Mouse (Mus musculus): Measurements from ENCODE around the gene Sema3e. TPM values are rescaled to one million over a fixed set of nuclear protein-coding genes. Genes with fewer than 3 reads are reported as not detected.

Gene Sema3e
- polyA plus RNA-seq, 2 experiments = 0.02 to 0.09 TPM

DNA sequence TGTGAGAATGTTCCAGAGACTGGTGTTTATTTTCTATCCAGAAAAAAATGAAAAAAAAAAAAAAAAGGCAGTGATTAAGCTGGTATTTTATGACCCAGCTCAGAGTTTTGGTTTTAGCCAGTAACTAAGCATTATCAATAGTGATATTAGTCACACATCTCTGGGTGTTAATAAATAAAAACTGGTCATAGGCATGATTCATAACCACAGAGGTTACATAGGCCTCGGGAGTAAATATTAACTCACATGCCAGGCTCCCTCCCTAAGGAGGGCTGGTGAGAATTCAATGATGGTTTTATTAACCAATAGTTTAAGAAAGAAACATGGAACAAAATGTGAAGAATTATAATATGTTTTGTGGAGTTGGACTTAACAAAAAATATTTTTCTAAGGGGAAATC is 5.7 kb downstream of the Sema3e start:
- H3K27ac ChIP-seq = no peak overlapping the region
- H3K9ac ChIP-seq (replicated peaks) = no peak overlapping the region
- no peak for TF ChIP-seq EP300 (IDR thresholded peaks at IDR 0.05; ENCODE audit: low read depth)
- TF ChIP-seq CTCF (IDR thresholded peaks at IDR 0.05; ENCODE audit: low read depth) = no peak
- H3K27me3 ChIP-seq (ENCODE audit: control insufficient read depth, insufficient read depth, low read length) = peaks cover under 1% of the 10 kb centered on the region
- H3K4me3 ChIP-seq (ENCODE audit: insufficient read depth in 1 of 2, low read depth in 2 of 2, low read length in 2 of 2) = no peak overlapping the region
- no peak for DNase-seq (ENCODE audit: low read depth in 3 of 3, low spot score in 3 of 3)
- no peaks in the 10 kb centered on the region for H3K4me1 ChIP-seq (replicated peaks; ENCODE audit: control insufficient read depth in 2 of 2, insufficient read depth in 2 of 2, low read length in 1 of 2)
- ATAC-seq (ENCODE audit: insufficient read depth) = no peak
- no peak overlapping the region for H3K4me2 ChIP-seq (ENCODE audit: low read depth)
- H3K9me3 ChIP-seq (ENCODE audit: control insufficient read depth, low read length) = no peaks in the 10 kb centered on the region
- 59% methylated on average over 1 of the region's 1 CpGs for WGBS (ENCODE audit: insufficient replicate concordance)
- no peaks in the 10 kb centered on the region for H3K36me3 ChIP-seq (replicated peaks; ENCODE audit: control insufficient read depth, insufficient read depth, low read depth)

- TF ChIP-seq CTCF (IDR thresholded peaks at IDR 0.05; ENCODE audit: low read depth) = no peak
- Histone ChIP-seq H3K4me2 (ENCODE audit: low read depth) (no peak overlapping the region), H3K27ac (no peak overlapping the region), H3K36me3 (replicated peaks; ENCODE audit: control insufficient read depth, insufficient read depth, low read depth) (no peaks in the 10 kb centered on the region), H3K27me3 (ENCODE audit: control insufficient read depth, insufficient read depth, low read length) (no peaks in the 10 kb centered on the region), H3K4me3 (ENCODE audit: insufficient read depth in 1 of 2, low read depth in 2 of 2, low read length in 2 of 2) (no peak overlapping the region), H3K4me1 (replicated peaks; ENCODE audit: control insufficient read depth in 2 of 2, insufficient read depth in 2 of 2, low read length in 1 of 2) (no peaks in the 10 kb centered on the region), H3K9me3 (ENCODE audit: control insufficient read depth, low read length) (no peaks in the 10 kb centered on the region), H3K9ac (replicated peaks) (no peak overlapping the region)
- no peak for ATAC-seq (ENCODE audit: insufficient read depth)
- WGBS (ENCODE audit: insufficient replicate concordance) = 24% methylated on average over 4 of the region's 4 CpGs
- DNase-seq (ENCODE audit: low read depth in 3 of 3, low spot score in 3 of 3) = no peak
Measured at GRCm38 (mm10) chr5:14032056-14032455, 7.0 kb downstream of the Sema3e start.

- Histone ChIP-seq H3K36me3 (replicated peaks; ENCODE audit: control insufficient read depth, insufficient read depth, low read depth) (no peaks in the 10 kb centered on the region), H3K9ac (replicated peaks) (no peak overlapping the region), H3K4me1 (replicated peaks; ENCODE audit: control insufficient read depth in 2 of 2, insufficient read depth in 2 of 2, low read length in 1 of 2) (no peaks in the 10 kb centered on the region), H3K27ac (no peak overlapping the region), H3K4me3 (ENCODE audit: insufficient read depth in 1 of 2, low read depth in 2 of 2, low read length in 2 of 2) (no peak overlapping the region), H3K9me3 (ENCODE audit: control insufficient read depth, low read length) (no peaks in the 10 kb centered on the region), H3K4me2 (ENCODE audit: low read depth) (no peak overlapping the region), H3K27me3 (ENCODE audit: control insufficient read depth, insufficient read depth, low read length) (no peaks in the 10 kb centered on the region)
- 30% methylated on average over 3 of the region's 3 CpGs for WGBS (ENCODE audit: insufficient replicate concordance)
- DNase-seq (ENCODE audit: low read depth in 3 of 3, low spot score in 3 of 3) (no peak), ATAC-seq (ENCODE audit: insufficient read depth) (no peak)
- TF ChIP-seq EP300 (IDR thresholded peaks at IDR 0.05; ENCODE audit: low read depth) = no peak
- no peak for TF ChIP-seq CTCF (IDR thresholded peaks at IDR 0.05; ENCODE audit: low read depth)
Measured at GRCm38 (mm10) chr5:14033302-14033701, 8.2 kb downstream of the Sema3e start.

- Histone ChIP-seq H3K4me3 (ENCODE audit: insufficient read depth in 1 of 2, low read depth in 2 of 2, low read length in 2 of 2) (no peak overlapping the region), H3K4me1 (replicated peaks; ENCODE audit: control insufficient read depth in 2 of 2, insufficient read depth in 2 of 2, low read length in 1 of 2) (no peaks in the 10 kb centered on the region), H3K27ac (no peak overlapping the region), H3K27me3 (ENCODE audit: control insufficient read depth, insufficient read depth, low read length) (no peaks in the 10 kb centered on the region), H3K36me3 (replicated peaks; ENCODE audit: control insufficient read depth, insufficient read depth, low read depth) (no peaks in the 10 kb centered on the region), H3K9me3 (ENCODE audit: control insufficient read depth, low read length) (no peaks in the 10 kb centered on the region), H3K9ac (replicated peaks) (no peak overlapping the region), H3K4me2 (ENCODE audit: low read depth) (no peak overlapping the region)
- no peak for TF ChIP-seq EP300 (IDR thresholded peaks at IDR 0.05; ENCODE audit: low read depth)
- no peak for TF ChIP-seq CTCF (IDR thresholded peaks at IDR 0.05; ENCODE audit: low read depth)
- DNase-seq (ENCODE audit: low read depth in 3 of 3, low spot score in 3 of 3) (no peak), ATAC-seq (ENCODE audit: insufficient read depth) (no peak)
- WGBS (ENCODE audit: insufficient replicate concordance) = 27% methylated on average over 9 of the region's 9 CpGs
Measured at GRCm38 (mm10) chr5:14038813-14039496, 13.9 kb downstream of the Sema3e start.

GRCm38 (mm10) chr5:14040208-14040607 is 15.1 kb downstream of the Sema3e start:
- no peak for TF ChIP-seq EP300 (IDR thresholded peaks at IDR 0.05; ENCODE audit: low read depth)
- no peak for TF ChIP-seq CTCF (IDR thresholded peaks at IDR 0.05; ENCODE audit: low read depth)
- H3K4me1 ChIP-seq (replicated peaks; ENCODE audit: control insufficient read depth in 2 of 2, insufficient read depth in 2 of 2, low read length in 1 of 2) = no peaks in the 10 kb centered on the region
- no peak overlapping the region for H3K9ac ChIP-seq (replicated peaks)
- no peaks in the 10 kb centered on the region for H3K27me3 ChIP-seq (ENCODE audit: control insufficient read depth, insufficient read depth, low read length)
- no peak overlapping the region for H3K27ac ChIP-seq
- no peak overlapping the region for H3K4me2 ChIP-seq (ENCODE audit: low read depth)
- H3K36me3 ChIP-seq (replicated peaks; ENCODE audit: control insufficient read depth, insufficient read depth, low read depth) = no peaks in the 10 kb centered on the region
- H3K4me3 ChIP-seq (ENCODE audit: insufficient read depth in 1 of 2, low read depth in 2 of 2, low read length in 2 of 2) = no peak overlapping the region
- ATAC-seq (ENCODE audit: insufficient read depth) (no peak), DNase-seq (ENCODE audit: low read depth in 3 of 3, low spot score in 3 of 3) (no peak)
- no peaks in the 10 kb centered on the region for H3K9me3 ChIP-seq (ENCODE audit: control insufficient read depth, low read length)
- WGBS (ENCODE audit: insufficient replicate concordance) = 32% methylated on average over 4 of the region's 4 CpGs

All from liver, embryonic 14.5 days (tissue).